Mouse (Mus musculus) activated CD4-positive, CD25-positive, alpha-beta regulatory T cell, adult 9 weeks (primary cell): Measurements from ENCODE around the gene Zdhhc14. TPM values are rescaled to one million over a fixed set of nuclear protein-coding genes. Genes with fewer than 3 reads are reported as not detected.

Source experiments
- polyA plus RNA-seq: library from polyadenylated mRNA; unstranded; fragments of 100-300 nt; shearing (Covaris generic); gene quantifications from one replicate; pipeline ENCODE4 v1.2.1, GENCODE M21; 2017

Zdhhc14 gene
- not detected for polyA plus RNA-seq

DNA sequence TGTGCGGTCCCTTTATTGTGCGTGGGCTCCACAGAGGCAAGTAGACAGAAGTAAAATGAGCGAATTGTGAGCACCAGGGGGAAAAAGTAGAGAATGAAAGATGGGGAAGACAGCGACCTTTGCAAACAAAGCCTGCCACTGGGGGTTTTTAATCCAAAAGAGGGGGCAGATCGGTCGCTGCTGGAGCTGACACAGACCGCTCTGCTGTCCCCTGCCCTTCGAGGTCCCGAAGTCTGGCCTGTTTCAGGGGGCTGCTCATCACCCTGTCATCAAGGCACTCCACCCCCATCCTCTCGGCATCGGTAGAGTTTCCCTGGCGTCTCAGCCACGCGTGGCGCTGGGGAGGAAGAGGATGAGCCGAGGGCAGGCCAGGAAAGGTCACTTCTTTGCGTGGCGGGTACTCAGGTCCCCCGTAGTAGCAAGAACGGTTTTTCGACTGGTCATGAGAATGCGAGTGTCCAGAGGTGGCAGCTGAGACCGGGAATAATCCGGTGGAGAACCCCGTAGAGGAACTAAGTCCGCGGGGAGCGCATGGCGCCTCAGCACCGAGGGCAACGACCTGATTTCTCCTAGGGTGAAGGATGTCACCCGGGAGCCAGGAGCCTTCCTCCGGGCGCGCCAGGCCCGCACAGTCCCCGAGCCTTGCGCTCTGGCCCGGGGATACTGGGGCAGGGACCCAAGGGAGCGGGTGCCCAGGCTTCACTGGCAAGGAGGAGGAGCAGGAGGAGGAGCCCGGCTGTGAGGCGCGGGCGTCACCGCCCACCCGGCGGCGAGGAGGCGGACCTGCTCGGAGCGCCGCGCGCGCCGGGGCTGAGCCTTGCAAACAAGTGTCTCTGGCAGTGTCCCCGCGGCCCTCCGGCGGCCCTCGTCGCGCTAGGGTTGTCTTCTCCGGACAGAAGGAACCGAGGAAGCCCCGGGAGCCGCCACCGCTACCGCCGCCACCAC, at the start of gene Zdhhc14:
Gene Zdhhc14 (plus strand): TSS at position 757 of the 945 bp plus-strand sequence.

Other genes starting within 250 kb of the Zdhhc14 start
- gene Ldhal6b, start 73.8 kb upstream of the Zdhhc14 start, polyA plus RNA-seq, result not detected
- 44.0 TPM for gene Tmem242, start 52.3 kb upstream of the Zdhhc14 start, polyA plus RNA-seq